Mouse (Mus musculus) adrenal gland, postnatal 0 days (tissue): ENCODE data around the gene Pgm2. TPM values are rescaled to one million over a fixed set of nuclear protein-coding genes. Genes with fewer than 3 reads are reported as not detected.

Source experiments
- microRNA-seq: library from miRNA; unstranded; fragments of <30 nt; microRNA quantifications from one replicate; pipeline ENCODE4, GENCODE M21; 2016; ENCODE audit warnings: borderline replicate concordance; ENCODE audit not compliant: insufficient number of aligned reads
- polyA plus RNA-seq: library from polyadenylated mRNA; unstranded; fragments of >200 nt; fragmentation: Nextera tagmentation; extraction: Ambion mirVana; gene quantifications from 2 replicates; pipeline ENCODE4 v1.2.1, GENCODE M21; 2015

The Pgm2 gene
- polyA plus RNA-seq: 20.2 and 29.8 TPM in 2 replicates

GRCm38 (mm10) chr5:64092748-64093292 is at the start of gene Pgm2:
Gene Pgm2 (plus strand): TSS chr5:64092950.

GRCm38 (mm10) chr5:64155861-64156550 is 63.3 kb downstream of the Pgm2 start, which contains the start of gene Tbc1d1:
Gene Tbc1d1 (plus strand): TSS chr5:64156305.

Small RNAs within 50 kb of the gene (microRNA-seq; reads per million reads assigned to microRNA genes)
- not detected for gene Gm22395
- gene Gm23967: not detected

Other genes with a start within 250 kb of the Pgm2 start
- gene Rell1, start 124.1 kb upstream of the Pgm2 start, polyA plus RNA-seq: 16.5 and 20.4 TPM in 2 replicates
- 7.8 TPM in 2 replicates for gene Tbc1d1, start 63.4 kb downstream of the Pgm2 start, polyA plus RNA-seq